Mouse (Mus musculus) ES-E14 (cell line): ENCODE data around the gene Tpo. TPM values are rescaled to one million over a fixed set of nuclear protein-coding genes. Genes with fewer than 3 reads are reported as not detected.

Source experiments
- DNase-seq: peaks from one replicate; pipeline ENCODE4 v3.0.0-alpha.2; 2013; ENCODE audit warnings: low read depth, low spot score
- H3K27ac ChIP-seq: 2 replicates; pipeline ENCODE4 v1.5.1; 2012; ENCODE audit warnings: low read depth, mild to moderate bottlenecking, low read length, moderate library complexity, mixed read lengths; ENCODE audit not compliant: poor library complexity, insufficient read depth, severe bottlenecking
- H3K36me3 ChIP-seq: 2 replicates; pipeline ENCODE4 v1.6.1; 2012; ENCODE audit warnings: mild to moderate bottlenecking, low read length, moderate library complexity, mixed read lengths; ENCODE audit not compliant: control insufficient read depth, poor library complexity, insufficient read depth, severe bottlenecking
- H3K4me1 ChIP-seq, 2 experiments: fragments of 150-350 bp in 1 of 2; sonication (generic) in 1 of 2; 2 replicates each; pipeline ENCODE4 v1.6.1; 2012; ENCODE audit warnings: low read length in 2 of 2, mild to moderate bottlenecking in 1 of 2, mixed read lengths in 1 of 2; ENCODE audit not compliant: control insufficient read depth in 2 of 2, insufficient read depth in 2 of 2, poor library complexity in 1 of 2
- H3K4me3 ChIP-seq, 2 experiments: fragments of 150-350 bp in 1 of 2; sonication (generic) in 1 of 2; 2 replicates each; pipeline ENCODE4 v1.5.1; 2012; ENCODE audit warnings: low read length in 2 of 2, low read depth in 1 of 2, mild to moderate bottlenecking in 1 of 2, mixed read lengths in 1 of 2; ENCODE audit not compliant: insufficient read depth in 1 of 2, poor library complexity in 1 of 2, severe bottlenecking in 1 of 2
- H3K9ac ChIP-seq: 2 replicates; pipeline ENCODE4 v1.6.1; 2012; ENCODE audit warnings: low read depth, mild to moderate bottlenecking, low read length, mixed read lengths; ENCODE audit not compliant: poor library complexity, insufficient read depth, severe bottlenecking
- H3K9me3 ChIP-seq: fragments of 150-350 bp; sonication (generic); 2 replicates; pipeline ENCODE4 v1.6.1; 2012; ENCODE audit warnings: low read depth, mild to moderate bottlenecking, low read length; ENCODE audit not compliant: control insufficient read depth, insufficient read depth
- CHD2 ChIP-seq: IDR thresholded peaks from 2 replicates; pipeline ENCODE4 v1.6.1; 2014; ENCODE audit warnings: mild to moderate bottlenecking, low read depth, low read length, inconsistent platforms
- HCFC1 ChIP-seq: IDR thresholded peaks from 2 replicates; pipeline ENCODE4 v1.6.1; 2012; ENCODE audit warnings: low read length, inconsistent platforms, borderline replicate concordance; ENCODE audit not compliant: insufficient read depth
- MAFK ChIP-seq: IDR thresholded peaks from 2 replicates; pipeline ENCODE4 v1.6.1; 2014; ENCODE audit warnings: mild to moderate bottlenecking, low read depth, low read length, inconsistent platforms; ENCODE audit not compliant: insufficient read depth
- ZC3H11A ChIP-seq: IDR thresholded peaks from 2 replicates; pipeline ENCODE4 v1.6.1; 2012; ENCODE audit warnings: low read depth, mild to moderate bottlenecking, inconsistent platforms, low read length, borderline replicate concordance
- ZNF384 ChIP-seq: IDR thresholded peaks from 2 replicates; pipeline ENCODE4 v1.6.1; 2012; ENCODE audit warnings: low read depth, low read length, inconsistent platforms
- in situ Hi-C, 2 experiments: fragments of 600-800 bp; cut with MboI; formaldehyde crosslinking; loops; one replicate each; pipeline ENCODE4 v1.15.1; 2025; ENCODE audit warnings: low sequenced_read_pairs in 2 of 2, inconsistent platforms in 1 of 2; ENCODE audit not compliant: unreplicated experiment in 2 of 2
- total RNA-seq: library from RNA; depleted of rRNA; stranded (reverse); fragments of 300-350 nt; gene quantifications from 2 replicates; pipeline ENCODE4 v1.2.3, GENCODE M21; 2012

Tpo gene
- total RNA-seq, 1 experiment, result 0.31 TPM

DNA sequence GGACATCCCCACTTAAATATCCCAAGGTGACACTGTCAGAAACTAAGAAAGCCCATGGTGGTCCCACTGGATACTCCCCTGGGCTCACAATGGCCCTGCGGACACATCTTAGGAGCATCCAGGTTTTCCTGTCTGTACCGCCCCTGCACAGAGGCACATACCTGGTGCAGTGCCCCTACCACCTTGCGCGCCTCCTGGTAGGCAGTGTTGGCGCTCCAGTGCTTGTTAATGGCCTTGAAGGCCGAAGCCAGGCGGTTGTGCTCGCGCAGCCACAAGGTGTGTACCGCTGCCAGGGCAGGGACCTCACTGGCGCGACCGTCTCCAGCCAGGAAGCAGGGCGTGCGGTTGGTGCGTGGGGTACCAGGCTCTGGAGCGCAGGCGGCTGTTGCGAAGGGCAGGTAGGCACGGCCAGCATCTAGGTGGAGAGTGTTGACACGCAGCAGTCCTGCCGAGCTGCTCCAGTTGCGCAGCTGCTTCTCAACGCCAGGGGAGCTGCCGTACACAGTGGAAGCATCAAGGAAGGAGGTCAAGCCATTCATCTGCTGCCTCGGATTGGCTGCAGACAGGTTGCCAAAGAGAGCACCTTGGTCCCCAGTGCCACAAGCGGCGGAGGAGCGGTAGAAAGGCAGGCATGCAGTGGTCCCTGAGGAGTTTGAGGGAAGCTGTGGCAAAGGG is 29.4 kb downstream of the Tpo start:
- no peaks in the 10 kb centered on the region for H3K36me3 ChIP-seq
- no peaks in the 10 kb centered on the region for H3K9me3 ChIP-seq
- H3K4me3 ChIP-seq, result peak overlapping the region; percentile 64 to 65
- H3K9ac ChIP-seq, result peak overlapping the region; percentile 51; the same call in 1 of the 2 replicates
- TF ChIP-seq ZNF384 (no peak), HCFC1 (no peak), ZC3H11A (no peak), CHD2 (no peak)
- peak; percentile 44 for DNase-seq
- 0 out of 4 replicates have a peak, but pooled peaks cover 0 to 1% of the 10 kb centered on the region in 2 experiments for H3K4me1 ChIP-seq
- no peak overlapping the region for H3K27ac ChIP-seq
- in situ Hi-C loops, result no loop called here

- H3K9me3 ChIP-seq, result no peaks in the 10 kb centered on the region
- no peak overlapping the region for H3K27ac ChIP-seq
- H3K9ac ChIP-seq, result no peak overlapping the region
- DNase-seq, result no peak
- no peaks in the 10 kb centered on the region for H3K4me1 ChIP-seq
- no peak overlapping the region for H3K4me3 ChIP-seq
- in situ Hi-C loops, result no loop called here
- no peak for TF ChIP-seq MAFK
- TF ChIP-seq ZC3H11A, result no peak
- TF ChIP-seq CHD2, result no peak
- TF ChIP-seq ZNF384, result no peak
- TF ChIP-seq HCFC1, result no peak
- H3K36me3 ChIP-seq, result no peaks in the 10 kb centered on the region
Measured at GRCm38 (mm10) chr12:30092081-30092480, 40.3 kb downstream of the Tpo start.

- Histone ChIP-seq H3K4me3 (no peak overlapping the region), H3K9me3 (no peaks in the 10 kb centered on the region), H3K36me3 (no peaks in the 10 kb centered on the region), H3K27ac (no peak overlapping the region), H3K9ac (no peak overlapping the region), H3K4me1 (no peaks in the 10 kb centered on the region)
- DNase-seq, result no peak
- in situ Hi-C loops, result no loop called here
- no peak for TF ChIP-seq HCFC1
- TF ChIP-seq ZC3H11A, result no peak
- no peak for TF ChIP-seq MAFK
- TF ChIP-seq CHD2, result no peak
Measured at GRCm38 (mm10) chr12:30083971-30084370, 48.5 kb downstream of the Tpo start.

DNA sequence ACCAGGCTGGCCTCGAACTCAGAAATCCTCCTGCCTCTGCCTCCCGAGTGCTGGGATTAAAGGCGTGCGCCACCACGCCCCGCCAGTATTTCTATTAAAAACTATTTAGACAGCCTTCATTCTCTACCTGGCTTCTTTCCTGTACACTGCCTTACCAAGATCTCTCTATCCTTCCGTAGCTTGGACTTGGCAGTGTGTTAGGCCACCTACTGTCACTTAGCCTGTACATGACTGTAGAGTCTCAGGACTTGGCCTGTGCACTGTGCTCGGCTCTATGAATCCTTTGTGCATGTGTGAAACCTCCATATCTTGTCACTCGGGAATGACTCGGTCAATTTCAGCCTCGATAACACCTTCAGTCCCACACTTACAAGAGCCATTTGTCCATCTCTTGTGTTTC is 55.4 kb downstream of the Tpo start:
- no peak for DNase-seq
- Histone ChIP-seq H3K27ac (no peak overlapping the region), H3K9me3 (no peaks in the 10 kb centered on the region), H3K36me3 (no peaks in the 10 kb centered on the region), H3K4me1 (no peaks in the 10 kb centered on the region), H3K4me3 (no peak overlapping the region), H3K9ac (no peak overlapping the region)
- in situ Hi-C loops, result no loop called here
- TF ChIP-seq MAFK (no peak), ZNF384 (no peak), HCFC1 (no peak), CHD2 (no peak), ZC3H11A (no peak)

DNA sequence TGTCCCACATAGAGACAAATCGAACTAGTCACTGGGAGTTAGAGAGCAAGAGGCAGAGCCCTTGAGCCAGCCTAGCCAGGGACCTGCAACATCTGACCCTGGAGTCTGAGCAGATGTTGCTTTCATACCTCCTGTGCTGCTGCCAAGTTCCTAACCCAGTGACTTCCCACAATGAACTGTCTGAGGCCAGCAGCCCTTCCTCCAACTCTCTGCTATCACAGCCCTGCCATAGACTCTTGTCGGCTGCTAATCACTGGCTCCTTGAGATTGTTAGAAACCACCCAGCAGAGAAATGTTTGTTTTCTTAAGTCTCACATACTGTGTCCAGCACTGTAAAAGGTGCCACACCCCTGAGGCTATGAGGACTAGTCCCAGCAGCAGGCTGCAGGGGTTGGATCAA is 56.1 kb downstream of the Tpo start:
- in situ Hi-C loops, result no loop called here
- no peak overlapping the region for H3K27ac ChIP-seq
- DNase-seq, result no peak

More for the DNA sequence above, 56.1 kb downstream of the Tpo start:
- no peak for TF ChIP-seq ZC3H11A
- TF ChIP-seq ZNF384, result no peak
- no peak for TF ChIP-seq MAFK
- no peak for TF ChIP-seq HCFC1
- no peak for TF ChIP-seq CHD2
- Histone ChIP-seq H3K9ac (no peak overlapping the region), H3K4me1 (peaks cover 0 to 2% of the 10 kb centered on the region in 2 experiments; a peak in 1 of 4 replicates), H3K4me3 (no peak overlapping the region), H3K36me3 (no peaks in the 10 kb centered on the region), H3K9me3 (no peaks in the 10 kb centered on the region)
